Mouse (Mus musculus) lung, postnatal 0 days (tissue): ENCODE measurements at regions not wholly inside any gene's neighbourhood (a gene's known extent, or its start where the extent isn't known, plus 50 kb on each side); places are given as distances from the start of the nearest gene placed in this dataset.

Experiments used
- CTCF ChIP-seq: IDR thresholded peaks from 2 replicates; pipeline ENCODE4 v1.5.1; 2016; ENCODE audit warnings: antibody characterized with exemption, mild to moderate bottlenecking
- EP300 ChIP-seq: IDR thresholded peaks from 2 replicates; pipeline ENCODE4 v1.6.1; 2016; ENCODE audit warnings: antibody characterized with exemption, mild to moderate bottlenecking, control low read depth

- TF ChIP-seq CTCF (no peak), EP300 (no peak)
Observed at GRCm38 (mm10) chr6:116906426-116907172, 189.9 kb upstream of the Tmem72 start.
